Mouse (Mus musculus) limb, embryonic 12.5 days (tissue): ENCODE data around the gene Dagla. TPM values are rescaled to one million over a fixed set of nuclear protein-coding genes. Genes with fewer than 3 reads are reported as not detected.

Source experiments
- ATAC-seq: fragments of 200-750 bp; cut with Nextera tagmentation; 2 replicates; pipeline ENCODE4 v1.8.0; 2017; ENCODE audit warnings: low read depth, moderate TSS enrichment; ENCODE audit not compliant: insufficient number of reproducible peaks, insufficient read depth, low FRiP score, low TSS enrichment
- H3K27ac ChIP-seq: fragments of 300-500 bp; sonication (generic); 2 replicates; pipeline ENCODE4 v1.5.1; 2016; ENCODE audit warnings: mild to moderate bottlenecking, moderate library complexity
- H3K27me3 ChIP-seq: fragments of 300-500 bp; sonication (generic); 2 replicates; pipeline ENCODE4 v1.6.1; 2016; ENCODE audit warnings: mild to moderate bottlenecking, moderate library complexity
- H3K36me3 ChIP-seq: fragments of 300-500 bp; sonication (generic); 2 replicates; pipeline ENCODE4 v1.6.1; 2016; ENCODE audit warnings: mild to moderate bottlenecking, moderate library complexity
- H3K4me1 ChIP-seq: fragments of 300-500 bp; sonication (generic); replicated peaks from 2 replicates; pipeline ENCODE4 v1.6.1; 2016
- H3K4me2 ChIP-seq: fragments of 300-500 bp; sonication (generic); 2 replicates; pipeline ENCODE4 v1.6.1; 2016; ENCODE audit warnings: mild to moderate bottlenecking, moderate library complexity
- H3K4me3 ChIP-seq: fragments of 300-500 bp; sonication (generic); replicated peaks from 2 replicates; pipeline ENCODE4 v1.5.1; 2016; ENCODE audit warnings: mild to moderate bottlenecking
- H3K9ac ChIP-seq: fragments of 300-500 bp; sonication (generic); replicated peaks from 2 replicates; pipeline ENCODE4 v1.6.1; 2016; ENCODE audit warnings: mild to moderate bottlenecking, moderate library complexity
- H3K9me3 ChIP-seq: fragments of 300-500 bp; sonication (generic); 2 replicates; pipeline ENCODE4 v1.6.1; 2016; ENCODE audit warnings: mild to moderate bottlenecking, moderate library complexity
- WGBS: fragments of 180-500 bp; shearing (Covaris S2); methylation state at CpG from one replicate; pipeline ENCODE4 v1.1.7; 2016; 5-methylcytosine and 5-hydroxymethylcytosine counted together
- polyA plus RNA-seq: library from polyadenylated mRNA; unstranded; fragments of >200 nt; fragmentation: Nextera tagmentation; extraction: Ambion mirVana; gene quantifications from 2 replicates; pipeline ENCODE4 v1.2.1, GENCODE M21; 2016

Dagla gene
- polyA plus RNA-seq, 1 experiment from 2014 or later, result 1.8 TPM

DNA sequence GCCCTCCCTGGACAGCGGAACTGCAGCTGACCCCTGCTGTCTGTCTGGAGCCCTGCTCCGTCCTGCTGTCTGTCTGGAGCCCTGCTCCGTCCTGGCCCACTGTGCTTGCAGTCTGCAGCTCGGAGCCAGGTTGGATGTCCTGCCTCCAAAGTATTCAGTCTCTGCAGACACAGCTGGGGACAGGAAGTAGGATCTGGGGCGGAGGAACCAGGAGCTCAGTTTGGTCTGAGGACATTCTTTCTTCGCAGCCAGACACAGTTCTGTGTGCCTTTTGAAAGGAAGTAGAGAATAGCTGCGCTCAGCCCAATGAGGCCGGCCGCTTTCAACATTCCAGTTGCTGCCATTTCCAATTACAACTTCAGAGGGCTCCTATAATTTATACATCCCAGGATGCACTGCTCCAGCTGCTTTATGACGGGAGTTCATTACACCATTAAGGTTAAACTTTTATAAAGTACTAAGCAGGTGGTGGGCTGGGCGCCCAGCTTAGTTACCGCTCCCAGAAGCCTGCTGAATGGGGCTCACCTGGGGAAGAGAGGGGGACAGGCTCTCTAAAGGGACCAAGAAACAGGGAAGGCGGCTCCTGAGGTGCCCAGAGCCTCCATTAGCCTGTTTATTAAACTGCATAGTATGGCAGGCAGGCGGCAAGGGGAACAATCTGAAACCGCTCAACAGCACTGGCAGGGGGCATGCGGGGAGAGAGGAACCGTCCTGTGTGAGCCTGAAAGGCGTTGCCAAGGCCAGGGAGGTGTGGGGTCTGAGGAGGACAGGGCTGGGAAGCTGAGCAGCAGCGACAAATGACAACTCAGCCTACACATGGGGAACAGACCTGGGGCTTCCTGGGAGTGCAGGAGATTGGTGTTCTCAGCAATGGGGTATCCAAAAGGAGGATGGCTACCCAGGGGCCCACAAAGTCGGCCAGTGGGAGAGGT, 9.8 kb downstream of the Dagla start:
- H3K4me2 ChIP-seq, result peak overlapping the region; percentile 45
- peak overlapping the region; percentile 91 for H3K27ac ChIP-seq
- 17% methylated on average over 20 of the region's 20 CpGs for whole genome bisulfite sequencing
- H3K36me3 ChIP-seq, result no peaks in the 10 kb centered on the region
- no peaks in the 10 kb centered on the region for H3K9me3 ChIP-seq
- peaks cover 10% of the 10 kb centered on the region; the same call in 1 of the 2 replicates for H3K27me3 ChIP-seq
- H3K4me3 ChIP-seq, result peak overlapping the region; percentile 3; the same call in 1 of the 2 replicates
- peak; percentile 64 for ATAC-seq
- peak overlapping the region; percentile 44; the same call in 1 of the 2 replicates for H3K9ac ChIP-seq
- H3K4me1 ChIP-seq, result peaks cover 59% of the 10 kb centered on the region

GRCm38 (mm10) chr19:10293987-10294386, 10.7 kb downstream of the Dagla start:
- H3K4me1 ChIP-seq, result peaks cover 59% of the 10 kb centered on the region

GRCm38 (mm10) chr19:10291896-10292490, 12.7 kb downstream of the Dagla start:
- ATAC-seq, result no peak
- Histone ChIP-seq H3K27me3 (peaks cover 18% of the 10 kb centered on the region), H3K9ac (no peak overlapping the region), H3K27ac (no peak overlapping the region), H3K4me1 (peaks cover 51% of the 10 kb centered on the region), H3K36me3 (no peaks in the 10 kb centered on the region), H3K9me3 (no peaks in the 10 kb centered on the region), H3K4me3 (no peak overlapping the region), H3K4me2 (no peak overlapping the region)
- WGBS, result 58% methylated on average over 9 of the region's 9 CpGs

More at GRCm38 (mm10) chr19:10293987-10294386, 10.7 kb downstream of the Dagla start:
- Histone ChIP-seq H3K9me3 (no peaks in the 10 kb centered on the region), H3K36me3 (no peaks in the 10 kb centered on the region), H3K9ac (no peak overlapping the region), H3K4me2 (peak overlapping the region; percentile 45; the same call in 1 of the 2 replicates), H3K27ac (peak overlapping the region; percentile 91; the same call in 1 of the 2 replicates), H3K27me3 (peaks cover 10% of the 10 kb centered on the region; the same call in 1 of the 2 replicates), H3K4me3 (no peak overlapping the region)
- WGBS, result 59% methylated on average over 5 of the region's 5 CpGs
- ATAC-seq, result no peak

DNA sequence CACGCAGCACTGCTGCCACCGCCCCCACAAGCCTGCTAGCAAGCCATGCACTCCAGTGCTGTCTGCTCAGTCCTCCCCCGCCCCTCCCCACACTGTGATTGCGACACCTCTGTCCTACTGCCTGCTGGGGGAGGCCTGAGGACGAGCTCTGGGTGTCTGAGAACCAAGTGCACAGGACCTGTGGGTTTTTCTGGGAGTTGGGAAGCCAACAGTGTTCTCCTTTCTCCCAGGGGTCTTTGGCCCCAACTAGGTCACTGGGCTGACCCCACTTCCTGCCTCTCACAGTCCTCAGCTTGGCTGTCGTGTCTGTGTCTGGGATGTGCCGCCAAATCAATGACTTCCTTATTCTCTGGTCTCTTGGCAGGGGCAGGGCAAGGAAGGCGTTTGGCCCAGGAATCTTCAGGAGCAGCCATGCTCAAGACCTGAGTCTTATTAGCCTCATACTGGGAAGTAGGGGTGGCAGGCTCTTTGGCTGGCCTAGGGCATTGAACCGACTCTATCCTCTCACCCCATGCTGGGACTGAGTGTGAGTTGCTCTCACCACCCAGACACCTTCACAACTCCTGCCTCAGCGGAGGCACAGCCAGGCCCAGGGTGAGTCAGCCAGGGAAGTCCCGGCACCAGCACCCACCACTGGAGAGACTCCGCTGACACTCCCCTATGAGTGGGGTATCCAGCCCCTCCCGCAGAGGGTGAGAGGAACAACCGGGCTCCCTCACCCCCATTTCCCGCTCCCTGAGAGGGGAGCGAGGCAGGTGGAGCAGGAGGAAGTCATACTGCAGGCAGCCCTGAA, 14.3 kb downstream of the Dagla start:
- H3K27ac ChIP-seq, result no peak overlapping the region

GRCm38 (mm10) chr19:10289609-10290150, 15.0 kb downstream of the Dagla start:
- Histone ChIP-seq H3K4me1 (peaks cover 39% of the 10 kb centered on the region), H3K27ac (no peak overlapping the region), H3K9me3 (no peaks in the 10 kb centered on the region), H3K4me3 (no peak overlapping the region), H3K4me2 (no peak overlapping the region), H3K9ac (no peak overlapping the region; the same call in 1 of the 2 replicates), H3K36me3 (no peaks in the 10 kb centered on the region), H3K27me3 (peaks cover 18% of the 10 kb centered on the region)
- ATAC-seq, result no peak
- WGBS, result 80% methylated on average over 4 of the region's 4 CpGs

More for the DNA sequence above, 14.3 kb downstream of the Dagla start:
- no peaks in the 10 kb centered on the region for H3K36me3 ChIP-seq
- H3K4me2 ChIP-seq, result no peak overlapping the region
- no peaks in the 10 kb centered on the region for H3K9me3 ChIP-seq
- peaks cover 42% of the 10 kb centered on the region for H3K4me1 ChIP-seq
- H3K27me3 ChIP-seq, result peaks cover 18% of the 10 kb centered on the region
- 55% methylated on average over 15 of the region's 16 CpGs for WGBS
- no peak overlapping the region; the same call in 1 of the 2 replicates for H3K9ac ChIP-seq
- ATAC-seq, result no peak
- no peak overlapping the region for H3K4me3 ChIP-seq

GRCm38 (mm10) chr19:10288125-10289040, 16.3 kb downstream of the Dagla start:
- WGBS, result 86% methylated on average over 8 of the region's 8 CpGs
- H3K4me2 ChIP-seq, result no peak overlapping the region
- peaks cover 28% of the 10 kb centered on the region for H3K4me1 ChIP-seq
- peaks cover 12% of the 10 kb centered on the region for H3K27me3 ChIP-seq
- H3K9ac ChIP-seq, result no peak overlapping the region
- no peak overlapping the region for H3K27ac ChIP-seq
- no peaks in the 10 kb centered on the region for H3K9me3 ChIP-seq
- no peaks in the 10 kb centered on the region for H3K36me3 ChIP-seq
- ATAC-seq, result no peak
- no peak overlapping the region for H3K4me3 ChIP-seq

- H3K9ac ChIP-seq, result no peak overlapping the region
- no peak for ATAC-seq
- H3K27ac ChIP-seq, result no peak overlapping the region
- H3K4me3 ChIP-seq, result no peak overlapping the region
- H3K9me3 ChIP-seq, result no peaks in the 10 kb centered on the region
- peaks cover 25% of the 10 kb centered on the region; the same call in 1 of the 2 replicates for H3K27me3 ChIP-seq
- no peak overlapping the region for H3K4me2 ChIP-seq
- no peaks in the 10 kb centered on the region for H3K36me3 ChIP-seq
- peaks cover 16% of the 10 kb centered on the region; the same call in 1 of the 2 replicates for H3K4me1 ChIP-seq
- 81% methylated on average over 10 of the region's 10 CpGs for WGBS
These were observed 18.2 kb downstream of the Dagla start for GRCm38 (mm10) chr19:10286458-10286872.

GRCm38 (mm10) chr19:10280771-10281540, 23.7 kb downstream of the Dagla start:
- H3K4me1 ChIP-seq, result peaks cover 47% of the 10 kb centered on the region
- H3K27me3 ChIP-seq, result peaks cover 40% of the 10 kb centered on the region

DNA sequence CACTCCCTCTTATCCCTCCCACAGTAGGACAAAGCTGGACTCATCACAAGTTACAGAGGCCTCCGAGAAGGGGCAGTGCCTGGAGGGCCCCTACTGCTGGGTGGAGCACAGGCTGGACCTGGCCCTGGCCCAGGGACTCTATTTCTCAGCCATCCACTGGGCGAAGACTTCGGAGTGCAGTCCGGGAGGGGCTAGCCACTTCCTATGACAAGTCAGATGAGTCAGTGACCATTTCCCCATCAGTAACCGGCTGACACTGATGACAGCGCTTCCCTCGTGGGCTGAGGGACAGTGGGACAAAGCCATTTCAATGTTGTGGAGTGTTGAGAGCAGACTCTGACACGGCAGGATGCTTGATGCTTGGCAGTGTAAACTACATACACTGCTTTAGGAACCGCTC, 25.0 kb downstream of the Dagla start:
- H3K27ac ChIP-seq, result no peak overlapping the region
- WGBS, result 83% methylated on average over 9 of the region's 9 CpGs
- H3K4me1 ChIP-seq, result peaks cover 48% of the 10 kb centered on the region
- H3K9me3 ChIP-seq, result no peaks in the 10 kb centered on the region
- peaks cover 48% of the 10 kb centered on the region for H3K27me3 ChIP-seq
- no peak for ATAC-seq
- H3K4me3 ChIP-seq, result no peak overlapping the region
- H3K36me3 ChIP-seq, result no peaks in the 10 kb centered on the region
- no peak overlapping the region for H3K9ac ChIP-seq
- no peak overlapping the region for H3K4me2 ChIP-seq

More at GRCm38 (mm10) chr19:10280771-10281540, 23.7 kb downstream of the Dagla start:
- Histone ChIP-seq H3K9ac (no peak overlapping the region), H3K4me2 (no peak overlapping the region), H3K9me3 (no peaks in the 10 kb centered on the region), H3K36me3 (no peaks in the 10 kb centered on the region), H3K27ac (no peak overlapping the region), H3K4me3 (no peak overlapping the region)
- ATAC-seq, result no peak
- 64% methylated on average over 14 of the region's 14 CpGs for WGBS
